Mouse (Mus musculus): ENCODE measurements around the gene Obscn. TPM values are rescaled to one million over a fixed set of nuclear protein-coding genes. Genes with fewer than 3 reads are reported as not detected.

The Obscn gene
- polyA plus RNA-seq, 2 experiments: 5.4 to 11.0 TPM

- no peak overlapping the region for H3K4me2 ChIP-seq (replicated peaks; ENCODE audit: low read depth, low read length, severe bottlenecking)
- H3K4me1 ChIP-seq (ENCODE audit: control insufficient read depth, insufficient read depth, low read length): no peaks in the 10 kb centered on the region
- H3K9ac ChIP-seq (ENCODE audit: low read depth, low read length, severe bottlenecking): no peak overlapping the region
- DNase-seq (ENCODE audit: low spot score) (no peak), ATAC-seq (ENCODE audit: low FRiP score, low read depth) (no peak)
- H3K9me3 ChIP-seq (ENCODE audit: control insufficient read depth, low read length): no peaks in the 10 kb centered on the region
- 0 out of 2 replicates have a peak, but pooled peaks cover 9% of the 10 kb centered on the region for H3K27me3 ChIP-seq (ENCODE audit: control insufficient read depth, insufficient read depth, low read length)
- TF ChIP-seq POLR2A (IDR thresholded peaks at IDR 0.05; ENCODE audit: borderline replicate concordance, extremely low read depth, insufficient read depth, insufficient read length): no peak
- no peak overlapping the region for H3K4me3 ChIP-seq (replicated peaks; ENCODE audit: low read length)
- no peak overlapping the region for H3K27ac ChIP-seq (replicated peaks; ENCODE audit: low read depth, low read length)
- H3K36me3 ChIP-seq (ENCODE audit: control insufficient read depth, insufficient read depth, low read length): peaks cover 56% of the 10 kb centered on the region
- 86% methylated on average over 9 of the region's 9 CpGs for WGBS
Measured at GRCm38 (mm10) chr11:58990794-58991193, 145.4 kb downstream of the Obscn start.

GRCm38 (mm10) chr11:58990141-58990540 is 146.1 kb downstream of the Obscn start:
- Histone ChIP-seq H3K4me1 (ENCODE audit: control insufficient read depth, insufficient read depth, low read length) (no peaks in the 10 kb centered on the region), H3K4me3 (replicated peaks; ENCODE audit: low read length) (no peak overlapping the region), H3K9me3 (ENCODE audit: control insufficient read depth, low read length) (no peaks in the 10 kb centered on the region), H3K27me3 (ENCODE audit: control insufficient read depth, insufficient read depth, low read length) (0 out of 2 replicates have a peak, but pooled peaks cover 9% of the 10 kb centered on the region), H3K4me2 (replicated peaks; ENCODE audit: low read depth, low read length, severe bottlenecking) (no peak overlapping the region), H3K27ac (replicated peaks; ENCODE audit: low read depth, low read length) (no peak overlapping the region), H3K36me3 (ENCODE audit: control insufficient read depth, insufficient read depth, low read length) (peaks cover 62% of the 10 kb centered on the region), H3K9ac (ENCODE audit: low read depth, low read length, severe bottlenecking) (no peak overlapping the region)
- ATAC-seq (ENCODE audit: low FRiP score, low read depth): no peak
- no peak for TF ChIP-seq POLR2A (IDR thresholded peaks at IDR 0.05; ENCODE audit: borderline replicate concordance, extremely low read depth, insufficient read depth, insufficient read length)
- no peak for DNase-seq (ENCODE audit: low spot score)
- WGBS: 86% methylated on average over 17 of the region's 17 CpGs

DNA sequence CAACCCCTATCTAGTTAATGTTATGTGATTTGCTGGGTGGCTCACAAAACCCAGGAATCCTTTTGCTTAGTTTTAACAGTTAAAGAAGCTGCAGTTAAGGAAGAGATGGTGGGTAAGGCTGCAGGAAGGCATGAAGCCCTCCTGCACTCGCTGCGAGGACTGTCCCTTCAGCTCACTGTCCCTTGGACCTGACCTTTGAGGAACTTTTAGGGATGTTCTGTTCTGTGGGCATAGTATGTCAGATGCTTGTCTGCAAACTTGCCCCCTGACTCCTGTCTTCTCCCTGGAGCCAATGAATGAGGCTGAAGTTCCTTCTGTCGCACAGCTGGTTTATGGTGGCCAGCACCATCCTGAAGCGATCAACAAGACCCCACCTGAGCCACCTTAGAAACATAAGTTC is 147.0 kb downstream of the Obscn start:
- ATAC-seq (ENCODE audit: low FRiP score, low read depth): no peak

GRCm38 (mm10) chr11:58985299-58985917 is 150.8 kb downstream of the Obscn start:
- DNase-seq (ENCODE audit: low spot score) (no peak), ATAC-seq (ENCODE audit: low FRiP score, low read depth) (no peak)
- 94% methylated on average over 3 of the region's 3 CpGs for WGBS
- no peak overlapping the region for H3K27ac ChIP-seq (replicated peaks; ENCODE audit: low read depth, low read length)
- no peak for TF ChIP-seq POLR2A (IDR thresholded peaks at IDR 0.05; ENCODE audit: borderline replicate concordance, extremely low read depth, insufficient read depth, insufficient read length)
- no peak overlapping the region for H3K9ac ChIP-seq (ENCODE audit: low read depth, low read length, severe bottlenecking)
- H3K9me3 ChIP-seq (ENCODE audit: control insufficient read depth, low read length): no peaks in the 10 kb centered on the region
- H3K4me2 ChIP-seq (replicated peaks; ENCODE audit: low read depth, low read length, severe bottlenecking): no peak overlapping the region
- H3K36me3 ChIP-seq (ENCODE audit: control insufficient read depth, insufficient read depth, low read length): peaks cover 87% of the 10 kb centered on the region
- H3K4me1 ChIP-seq (ENCODE audit: control insufficient read depth, insufficient read depth, low read length): no peaks in the 10 kb centered on the region
- H3K4me3 ChIP-seq (replicated peaks; ENCODE audit: low read length): no peak overlapping the region
- no peaks in the 10 kb centered on the region for H3K27me3 ChIP-seq (ENCODE audit: control insufficient read depth, insufficient read depth, low read length)

More for the DNA sequence above, 147.0 kb downstream of the Obscn start:
- no peak overlapping the region for H3K27ac ChIP-seq (replicated peaks; ENCODE audit: low read depth, low read length)
- no peak overlapping the region for H3K4me3 ChIP-seq (replicated peaks; ENCODE audit: low read length)
- TF ChIP-seq POLR2A (IDR thresholded peaks at IDR 0.05; ENCODE audit: borderline replicate concordance, extremely low read depth, insufficient read depth, insufficient read length): no peak
- H3K4me2 ChIP-seq (replicated peaks; ENCODE audit: low read depth, low read length, severe bottlenecking): no peak overlapping the region
- 0 out of 2 replicates have a peak, but pooled peaks cover under 1% of the 10 kb centered on the region for H3K27me3 ChIP-seq (ENCODE audit: control insufficient read depth, insufficient read depth, low read length)
- 96% methylated on average over 4 of the region's 4 CpGs for WGBS
- H3K9ac ChIP-seq (ENCODE audit: low read depth, low read length, severe bottlenecking): no peak overlapping the region
- DNase-seq (ENCODE audit: low spot score): no peak
- H3K4me1 ChIP-seq (ENCODE audit: control insufficient read depth, insufficient read depth, low read length): no peaks in the 10 kb centered on the region
- no peaks in the 10 kb centered on the region for H3K9me3 ChIP-seq (ENCODE audit: control insufficient read depth, low read length)
- H3K36me3 ChIP-seq (ENCODE audit: control insufficient read depth, insufficient read depth, low read length): peaks cover 72% of the 10 kb centered on the region

DNA sequence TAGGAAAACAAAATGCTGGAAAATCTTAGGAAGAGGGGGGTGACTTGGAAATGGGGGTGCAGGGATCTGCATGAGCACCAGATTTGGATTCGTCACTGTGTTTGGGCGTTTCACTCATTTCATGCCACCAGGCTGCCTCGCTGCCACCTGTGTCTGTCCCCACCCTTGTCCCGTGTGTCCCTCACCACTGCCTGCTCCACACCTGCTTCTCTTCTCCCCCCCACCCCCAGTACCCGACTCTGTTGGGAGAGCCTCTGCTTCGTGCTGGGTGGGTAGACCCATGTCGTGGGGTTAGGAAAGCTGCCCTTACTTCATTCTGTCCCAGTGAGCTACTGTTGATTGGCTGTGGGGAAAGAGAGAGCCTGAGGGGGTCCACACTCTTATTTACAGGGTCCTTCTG is 151.5 kb downstream of the Obscn start:
- Histone ChIP-seq H3K27me3 (ENCODE audit: control insufficient read depth, insufficient read depth, low read length) (no peaks in the 10 kb centered on the region), H3K36me3 (ENCODE audit: control insufficient read depth, insufficient read depth, low read length) (peaks cover 81% of the 10 kb centered on the region), H3K9ac (ENCODE audit: low read depth, low read length, severe bottlenecking) (no peak overlapping the region), H3K27ac (replicated peaks; ENCODE audit: low read depth, low read length) (no peak overlapping the region), H3K9me3 (ENCODE audit: control insufficient read depth, low read length) (no peaks in the 10 kb centered on the region), H3K4me3 (replicated peaks; ENCODE audit: low read length) (no peak overlapping the region), H3K4me1 (ENCODE audit: control insufficient read depth, insufficient read depth, low read length) (peaks cover 5% of the 10 kb centered on the region; the same call in 1 of the 2 replicates), H3K4me2 (replicated peaks; ENCODE audit: low read depth, low read length, severe bottlenecking) (no peak overlapping the region)
- ATAC-seq (ENCODE audit: low FRiP score, low read depth): no peak
- DNase-seq (ENCODE audit: low spot score): no peak
- TF ChIP-seq POLR2A (IDR thresholded peaks at IDR 0.05; ENCODE audit: borderline replicate concordance, extremely low read depth, insufficient read depth, insufficient read length): no peak
- WGBS: 86% methylated on average over 7 of the region's 7 CpGs

Measured in limb, embryonic 14.5 days (tissue).